Mouse (Mus musculus): Measurements from ENCODE around the gene Bricd5. TPM values are rescaled to one million over a fixed set of nuclear protein-coding genes. Genes with fewer than 3 reads are reported as not detected.
"Not testable (repeated sequence)": the region's sequence is repeated elsewhere in the genome, so short reads cannot be mapped to it uniquely, and the experiment has no call there.

Bricd5 gene
- polyA plus RNA-seq, 1 experiment from 2014 or later: 0.68 TPM

DNA sequence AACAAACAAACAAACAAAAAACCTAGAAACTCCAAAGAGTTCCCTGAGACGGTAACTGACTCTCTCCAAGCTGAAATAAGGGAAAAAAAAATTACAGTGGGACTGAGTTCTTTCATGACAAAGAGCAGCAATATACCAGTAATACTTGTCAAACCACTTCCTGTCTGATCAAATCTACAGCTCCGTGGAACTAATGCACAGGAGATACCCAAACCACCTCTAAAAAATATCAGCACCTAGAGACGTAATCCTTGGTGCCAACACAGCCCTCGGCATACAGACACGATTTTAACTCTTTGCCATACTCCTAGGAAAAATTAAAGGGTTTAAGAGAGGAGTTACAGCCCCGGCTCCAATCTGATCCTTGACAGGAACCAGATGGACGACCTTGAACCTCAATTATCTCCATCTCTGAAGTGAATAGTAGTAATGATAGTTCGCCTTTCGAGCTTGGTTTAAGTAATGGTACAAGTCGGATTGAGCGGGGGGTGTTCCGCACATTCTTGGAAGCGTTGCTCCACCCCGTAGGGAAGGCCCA lies 19.4 kb upstream of the Bricd5 start:
- peak overlapping the region; percentile 95 for H3K27ac ChIP-seq (ENCODE audit: low read depth, low read length)
- no peaks in the 10 kb centered on the region for H3K27me3 ChIP-seq (ENCODE audit: control insufficient read depth, insufficient read depth, low read length)
- 9% methylated on average over 14 of the region's 14 CpGs for WGBS
- peak overlapping the region; percentile 91 for H3K4me3 ChIP-seq (ENCODE audit: low read depth, low read length)
- ATAC-seq (ENCODE audit: low read depth): no peak
- H3K4me2 ChIP-seq (ENCODE audit: low read depth, low read length): peak overlapping the region; percentile 53
- peaks cover 11% of the 10 kb centered on the region for H3K4me1 ChIP-seq (ENCODE audit: control insufficient read depth, insufficient read depth, low read length)
- H3K9ac ChIP-seq (replicated peaks; ENCODE audit: low read depth, low read length): peak overlapping the region; percentile 92
- peaks cover 20% of the 10 kb centered on the region for H3K36me3 ChIP-seq (ENCODE audit: control insufficient read depth, insufficient read depth, low read length)
- no peaks in the 10 kb centered on the region for H3K9me3 ChIP-seq (ENCODE audit: control insufficient read depth, low read length)

DNA sequence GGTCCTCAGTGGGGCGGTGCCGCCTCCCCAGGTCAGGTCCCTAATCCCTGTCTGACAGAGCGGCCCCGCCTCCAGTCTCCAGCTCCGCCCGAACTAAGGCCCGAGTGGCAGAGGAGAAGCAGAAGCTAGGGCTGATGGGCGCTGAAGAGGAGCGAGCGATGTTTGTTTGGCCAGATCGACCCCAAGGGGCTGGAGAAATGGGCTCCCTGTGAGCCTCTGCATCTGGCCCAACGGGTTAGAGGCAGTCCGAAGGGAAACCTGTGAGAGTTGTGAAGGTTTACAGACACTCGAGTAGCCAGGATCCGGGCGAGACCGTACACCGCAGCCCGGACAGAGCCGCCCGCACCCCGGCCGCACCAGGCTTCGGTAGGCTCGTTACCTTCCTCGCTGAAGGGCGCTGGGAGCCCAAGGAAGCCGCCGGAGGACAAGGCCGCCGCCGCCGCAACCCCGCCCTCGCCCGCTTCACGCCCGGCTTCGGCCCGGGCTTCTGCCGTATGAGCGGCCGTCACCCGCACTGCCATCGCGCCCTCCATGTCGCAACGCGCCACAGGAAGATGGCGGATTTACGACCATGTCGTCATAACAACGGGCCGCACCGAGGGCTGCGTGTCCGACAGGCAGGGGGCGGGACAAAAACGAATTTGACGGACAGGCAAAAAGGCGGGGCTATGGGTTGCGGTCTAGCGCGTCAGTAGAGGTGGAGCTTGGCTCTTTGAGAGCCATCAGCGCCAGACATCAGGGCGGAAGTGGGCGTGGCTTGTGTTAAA lies 18.7 kb upstream of the Bricd5 start:
- Histone ChIP-seq H3K27me3 (ENCODE audit: control insufficient read depth, insufficient read depth, low read length) (no peaks in the 10 kb centered on the region), H3K9me3 (ENCODE audit: control insufficient read depth, low read length) (no peaks in the 10 kb centered on the region), H3K4me2 (ENCODE audit: low read depth, low read length) (peak overlapping the region; percentile 53), H3K9ac (replicated peaks; ENCODE audit: low read depth, low read length) (peak overlapping the region; percentile 92), H3K4me3 (ENCODE audit: low read depth, low read length) (peak overlapping the region; percentile 91), H3K4me1 (ENCODE audit: control insufficient read depth, insufficient read depth, low read length) (peaks cover 11% of the 10 kb centered on the region), H3K27ac (ENCODE audit: low read depth, low read length) (peak overlapping the region; percentile 95), H3K36me3 (ENCODE audit: control insufficient read depth, insufficient read depth, low read length) (peaks cover 13% of the 10 kb centered on the region)
- ATAC-seq (ENCODE audit: low read depth): peak; percentile 94
- under 1% methylated on average over 58 of the region's 67 CpGs for WGBS

DNA sequence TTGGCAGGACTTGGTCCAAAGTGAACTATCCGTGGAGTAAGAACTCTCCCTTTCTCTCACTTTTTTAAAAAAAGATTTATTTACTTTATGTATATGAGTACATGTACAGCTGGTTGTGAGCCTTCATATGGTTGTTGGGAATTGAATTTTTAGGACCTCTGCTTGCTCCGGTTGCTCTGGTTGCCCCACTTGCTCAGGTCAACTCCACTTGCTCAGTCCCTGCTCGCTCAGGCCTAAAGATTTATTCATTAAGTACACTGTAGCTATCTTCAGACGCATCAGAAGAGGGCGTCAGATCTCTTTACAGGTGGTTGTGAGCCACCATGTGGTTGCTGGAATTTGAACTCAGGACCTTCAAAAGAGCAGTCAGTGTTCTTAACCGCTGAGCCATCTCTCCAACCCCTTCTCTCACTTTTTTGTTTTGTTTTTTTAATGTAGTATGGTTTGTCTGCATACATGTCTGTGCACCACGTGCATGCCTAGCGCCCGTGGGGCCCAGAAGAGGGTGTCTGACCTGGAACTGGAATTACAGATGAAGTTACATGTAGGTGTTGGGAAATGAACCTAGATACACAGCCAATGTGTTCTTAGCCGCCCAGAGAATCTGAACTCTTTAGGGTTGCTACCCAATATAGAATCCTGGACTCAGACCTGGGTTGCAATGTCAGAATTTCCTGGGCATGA lies 18.0 kb upstream of the Bricd5 start:
- H3K9me3 ChIP-seq (ENCODE audit: control insufficient read depth, low read length); H3K36me3 ChIP-seq (ENCODE audit: control insufficient read depth, insufficient read depth, low read length); H3K27ac ChIP-seq (ENCODE audit: low read depth, low read length); H3K27me3 ChIP-seq (ENCODE audit: control insufficient read depth, insufficient read depth, low read length); ATAC-seq (ENCODE audit: low read depth); H3K9ac ChIP-seq (replicated peaks; ENCODE audit: low read depth, low read length): not testable (repeated sequence)
- Histone ChIP-seq H3K4me1 (ENCODE audit: control insufficient read depth, insufficient read depth, low read length) (peaks cover 11% of the 10 kb centered on the region), H3K4me2 (ENCODE audit: low read depth, low read length) (peak overlapping the region; percentile 31; the same call in 1 of the 2 replicates), H3K4me3 (ENCODE audit: low read depth, low read length) (peak overlapping the region; percentile 91; the same call in 1 of the 2 replicates)
- WGBS: 53% methylated on average over 10 of the region's 10 CpGs

DNA sequence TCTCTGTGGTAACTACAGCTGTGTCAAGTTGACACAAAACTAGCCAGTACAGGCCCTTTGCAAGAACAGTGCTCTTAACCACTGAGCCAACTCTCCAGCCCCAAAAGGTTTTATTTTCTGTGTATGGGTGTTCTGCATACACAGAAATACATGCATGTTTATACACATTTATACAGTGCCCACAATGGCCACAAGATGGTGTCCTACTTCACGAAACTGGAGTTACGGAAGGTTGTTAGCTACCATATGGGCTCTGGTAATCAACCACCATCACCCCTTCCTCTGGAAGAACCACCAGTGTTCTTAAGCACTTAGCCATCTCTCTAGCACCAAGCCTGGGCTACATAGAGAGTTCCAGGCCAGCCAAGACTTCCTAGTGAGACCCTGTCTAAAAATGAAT lies 12.1 kb upstream of the Bricd5 start:
- Histone ChIP-seq H3K9ac (replicated peaks; ENCODE audit: low read depth, low read length) (no peak overlapping the region), H3K4me1 (ENCODE audit: control insufficient read depth, insufficient read depth, low read length) (no peaks in the 10 kb centered on the region), H3K36me3 (ENCODE audit: control insufficient read depth, insufficient read depth, low read length) (no peaks in the 10 kb centered on the region), H3K4me3 (ENCODE audit: low read depth, low read length) (no peak overlapping the region), H3K4me2 (ENCODE audit: low read depth, low read length) (no peak overlapping the region), H3K9me3 (ENCODE audit: control insufficient read depth, low read length) (no peaks in the 10 kb centered on the region), H3K27ac (ENCODE audit: low read depth, low read length) (no peak overlapping the region), H3K27me3 (ENCODE audit: control insufficient read depth, insufficient read depth, low read length) (no peaks in the 10 kb centered on the region)
- ATAC-seq (ENCODE audit: low read depth): no peak
- WGBS: 68% methylated on average over 2 of the region's 2 CpGs

DNA sequence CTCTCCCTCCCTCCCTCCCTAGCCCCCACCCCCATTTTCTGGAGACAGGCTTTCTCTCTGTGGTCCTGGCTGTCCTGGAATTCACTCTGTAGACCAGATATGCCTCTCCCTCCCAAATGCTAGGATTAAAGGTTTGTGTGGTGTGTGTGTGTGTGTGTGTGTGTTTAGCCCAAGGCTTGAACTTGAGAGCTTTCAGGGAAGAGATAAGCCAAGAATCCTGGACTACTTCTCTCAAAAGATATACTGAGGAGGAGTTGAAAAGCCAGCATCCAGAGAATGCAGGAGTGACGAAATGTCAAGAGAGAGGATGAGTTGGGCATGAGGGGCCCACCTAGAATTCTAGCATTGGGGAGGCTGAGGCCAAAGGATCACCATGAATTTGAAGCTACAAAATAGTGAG lies 10.8 kb upstream of the Bricd5 start:
- no peak for ATAC-seq (ENCODE audit: low read depth)
- WGBS: 97% methylated on average over 1 of the region's 1 CpGs
- H3K27ac ChIP-seq (ENCODE audit: low read depth, low read length): no peak overlapping the region
- H3K9me3 ChIP-seq (ENCODE audit: control insufficient read depth, low read length): no peaks in the 10 kb centered on the region
- no peak overlapping the region for H3K4me3 ChIP-seq (ENCODE audit: low read depth, low read length)
- H3K36me3 ChIP-seq (ENCODE audit: control insufficient read depth, insufficient read depth, low read length): no peaks in the 10 kb centered on the region
- no peak overlapping the region for H3K9ac ChIP-seq (replicated peaks; ENCODE audit: low read depth, low read length)
- no peaks in the 10 kb centered on the region for H3K4me1 ChIP-seq (ENCODE audit: control insufficient read depth, insufficient read depth, low read length)
- H3K4me2 ChIP-seq (ENCODE audit: low read depth, low read length): no peak overlapping the region
- no peaks in the 10 kb centered on the region for H3K27me3 ChIP-seq (ENCODE audit: control insufficient read depth, insufficient read depth, low read length)

DNA sequence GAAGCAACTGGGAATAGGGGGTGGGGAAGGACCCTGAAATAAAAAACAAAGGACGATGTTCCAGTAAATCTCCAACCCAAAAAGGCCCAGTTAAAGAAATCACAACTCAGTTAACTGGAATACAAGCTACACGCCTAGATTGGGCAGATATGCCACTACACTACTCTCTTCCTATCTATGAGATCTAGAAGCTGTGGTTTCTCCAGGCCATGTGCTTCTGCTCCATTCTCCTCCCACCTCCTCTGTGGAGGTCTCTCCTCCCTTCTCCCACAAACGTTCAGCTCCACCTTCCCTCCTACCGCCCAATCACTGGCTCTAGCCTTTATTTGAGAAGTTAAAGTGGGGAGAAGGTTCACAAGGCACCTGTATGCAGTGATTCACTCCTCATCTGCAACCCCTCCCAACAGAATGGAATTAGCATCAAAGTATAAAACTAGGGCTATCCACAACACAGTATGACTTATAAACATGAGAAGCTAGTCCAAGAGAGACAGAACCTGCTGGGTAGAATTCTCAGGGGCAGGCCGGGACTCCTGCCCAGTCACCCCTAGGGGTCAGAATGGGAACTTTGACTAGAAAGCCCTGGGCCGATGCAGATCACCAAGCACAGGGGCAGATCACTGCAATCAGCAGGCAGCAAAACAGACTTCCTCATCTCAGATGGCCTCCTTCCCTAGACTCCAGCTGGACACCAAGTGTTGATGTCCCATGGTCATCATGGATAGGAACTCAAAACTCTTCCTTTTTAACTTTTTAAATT lies 10.1 kb upstream of the Bricd5 start:
- H3K27me3 ChIP-seq (ENCODE audit: control insufficient read depth, insufficient read depth, low read length): no peaks in the 10 kb centered on the region
- no peaks in the 10 kb centered on the region for H3K36me3 ChIP-seq (ENCODE audit: control insufficient read depth, insufficient read depth, low read length)
- no peak overlapping the region for H3K4me3 ChIP-seq (ENCODE audit: low read depth, low read length)
- 58% methylated on average over 6 of the region's 6 CpGs for WGBS
- no peak overlapping the region for H3K9ac ChIP-seq (replicated peaks; ENCODE audit: low read depth, low read length)
- no peak overlapping the region for H3K27ac ChIP-seq (ENCODE audit: low read depth, low read length)
- no peak for ATAC-seq (ENCODE audit: low read depth)
- H3K4me1 ChIP-seq (ENCODE audit: control insufficient read depth, insufficient read depth, low read length): no peaks in the 10 kb centered on the region
- H3K4me2 ChIP-seq (ENCODE audit: low read depth, low read length): no peak overlapping the region
- no peaks in the 10 kb centered on the region for H3K9me3 ChIP-seq (ENCODE audit: control insufficient read depth, low read length)

DNA sequence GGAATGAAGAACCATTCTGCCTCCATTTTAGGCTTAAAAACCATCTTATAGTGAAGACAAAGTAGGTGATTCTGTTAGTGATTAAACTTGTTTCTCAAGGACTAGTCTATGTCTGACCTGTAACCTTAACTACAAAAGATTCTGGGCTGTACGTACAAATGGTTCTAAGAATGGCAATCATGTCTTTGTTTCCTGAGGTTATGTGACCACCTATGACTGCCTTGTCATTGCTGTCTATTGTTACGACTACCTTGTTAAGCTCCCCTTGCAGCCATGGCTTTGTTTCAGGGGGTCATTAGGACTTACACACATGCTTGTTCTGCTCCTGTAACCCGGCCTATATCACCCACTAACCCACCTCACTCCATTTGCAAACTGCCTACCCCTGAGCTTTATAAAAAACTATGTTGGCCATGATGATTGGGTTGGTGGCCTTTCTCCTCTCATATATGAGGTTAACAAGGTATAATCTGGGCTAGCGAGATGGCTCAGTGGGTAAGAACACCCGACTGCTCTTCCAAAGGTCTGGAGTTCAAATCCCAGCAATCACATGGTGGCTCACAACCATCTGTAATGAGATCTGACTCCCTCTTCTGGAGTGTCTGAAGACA lies 4.9 kb upstream of the Bricd5 start:
- Histone ChIP-seq H3K4me2 (ENCODE audit: low read depth, low read length) (no peak overlapping the region), H3K36me3 (ENCODE audit: control insufficient read depth, insufficient read depth, low read length) (peaks cover 3% of the 10 kb centered on the region; the same call in 1 of the 2 replicates), H3K27ac (ENCODE audit: low read depth, low read length) (no peak overlapping the region), H3K27me3 (ENCODE audit: control insufficient read depth, insufficient read depth, low read length) (peaks cover 3% of the 10 kb centered on the region; the same call in 1 of the 2 replicates), H3K4me3 (ENCODE audit: low read depth, low read length) (no peak overlapping the region), H3K4me1 (ENCODE audit: control insufficient read depth, insufficient read depth, low read length) (peaks cover 28% of the 10 kb centered on the region), H3K9ac (replicated peaks; ENCODE audit: low read depth, low read length) (no peak overlapping the region), H3K9me3 (ENCODE audit: control insufficient read depth, low read length) (no peaks in the 10 kb centered on the region)
- WGBS: 87% methylated on average over 5 of the region's 5 CpGs
- no peak for ATAC-seq (ENCODE audit: low read depth)

DNA sequence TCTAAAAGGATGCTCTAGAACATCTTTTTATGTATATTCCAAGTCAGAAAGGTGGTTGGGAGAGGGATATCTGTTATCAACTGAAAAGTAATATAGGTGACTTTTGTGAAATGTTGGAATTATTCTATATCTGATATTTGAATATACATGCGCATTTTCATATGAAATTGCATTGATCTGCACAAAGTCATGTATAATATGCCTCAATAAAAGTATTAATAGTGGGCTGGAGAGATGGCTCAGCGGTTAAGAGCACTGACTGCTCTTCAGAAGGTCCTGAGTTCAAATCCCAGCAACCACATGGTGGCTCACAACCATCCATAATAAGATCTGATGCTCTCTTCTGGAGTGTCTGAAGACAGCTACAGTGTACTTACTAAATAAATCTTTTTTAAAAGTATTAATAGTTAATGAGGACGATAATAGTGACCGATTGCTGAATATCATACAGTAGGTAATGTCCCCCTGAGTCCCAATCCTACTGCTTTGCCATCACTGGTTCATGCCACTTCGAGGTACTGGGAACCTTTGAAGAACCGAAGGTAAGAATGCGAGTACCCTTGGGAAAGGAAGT lies 4.3 kb upstream of the Bricd5 start:
- peaks cover 8% of the 10 kb centered on the region; the same call in 1 of the 2 replicates for H3K36me3 ChIP-seq (ENCODE audit: control insufficient read depth, insufficient read depth, low read length)

More for the DNA sequence above, 4.3 kb upstream of the Bricd5 start:
- no peaks in the 10 kb centered on the region for H3K9me3 ChIP-seq (ENCODE audit: control insufficient read depth, low read length)
- 18% methylated on average over 7 of the region's 7 CpGs for WGBS
- H3K4me2 ChIP-seq (ENCODE audit: low read depth, low read length): peak overlapping the region; percentile 52
- peaks cover 31% of the 10 kb centered on the region for H3K4me1 ChIP-seq (ENCODE audit: control insufficient read depth, insufficient read depth, low read length)
- ATAC-seq (ENCODE audit: low read depth): no peak
- peaks cover 3% of the 10 kb centered on the region; the same call in 1 of the 2 replicates for H3K27me3 ChIP-seq (ENCODE audit: control insufficient read depth, insufficient read depth, low read length)
- H3K4me3 ChIP-seq (ENCODE audit: low read depth, low read length): peak overlapping the region; percentile 78
- peak overlapping the region; percentile 87 for H3K9ac ChIP-seq (replicated peaks; ENCODE audit: low read depth, low read length)
- H3K27ac ChIP-seq (ENCODE audit: low read depth, low read length): peak overlapping the region; percentile 80
